Mouse (Mus musculus): Measurements from ENCODE around the gene Crtac1. TPM values are rescaled to one million over a fixed set of nuclear protein-coding genes. Genes with fewer than 3 reads are reported as not detected.
A peak's percentile ranks its signal among the peaks of the same experiment; 100 is the strongest.

Crtac1 gene
- polyA plus RNA-seq (2012; rRNA removed), result 0.39 and 0.48 TPM in 2 replicates

GRCm38 (mm10) chr19:42431485-42432190 is at the start of gene Crtac1:
Gene Crtac1 (minus strand): TSS chr19:42431783.
- TF ChIP-seq POLR2A (IDR thresholded peaks at IDR 0.05; ENCODE audit: low read depth, low read length) (no peak), CTCF (IDR thresholded peaks at IDR 0.05; ENCODE audit: extremely low read depth, insufficient read length, insufficient replicate concordance, low read depth, low read length) (no peak)
- Histone ChIP-seq H3K27ac (ENCODE audit: insufficient read depth, low read depth, low read length) (no peak within 1 kb of the TSS), H3K36me3 (ENCODE audit: control insufficient read depth, insufficient read depth, low read length) (no peaks in the 10 kb centered on the region), H3K4me1 (ENCODE audit: control insufficient read depth, insufficient read depth, insufficient read length, low read length) (peaks cover 8% of the 10 kb centered on the region; the same call in 1 of the 2 replicates), H3K27me3 (ENCODE audit: control insufficient read depth, insufficient read depth, low read length) (peaks cover 47% of the 10 kb centered on the region), H3K4me3 (ENCODE audit: low read depth, low read length) (peak within 1 kb of the TSS; percentile 49)
- WGBS, result 2% methylated on average over 80 of the region's 88 CpGs

GRCm38 (mm10) chr19:42478303-42478702 is 46.7 kb upstream of the Crtac1 start:
- Histone ChIP-seq H3K4me3 (ENCODE audit: low read depth, low read length) (no peak overlapping the region), H3K36me3 (ENCODE audit: control insufficient read depth, insufficient read depth, low read length) (no peaks in the 10 kb centered on the region), H3K4me1 (ENCODE audit: control insufficient read depth, insufficient read depth, insufficient read length, low read length) (no peaks in the 10 kb centered on the region), H3K27ac (ENCODE audit: insufficient read depth, low read depth, low read length) (no peak overlapping the region), H3K27me3 (ENCODE audit: control insufficient read depth, insufficient read depth, low read length) (no peaks in the 10 kb centered on the region)
- TF ChIP-seq CTCF (IDR thresholded peaks at IDR 0.05; ENCODE audit: extremely low read depth, insufficient read length, insufficient replicate concordance, low read depth, low read length) (no peak), POLR2A (IDR thresholded peaks at IDR 0.05; ENCODE audit: low read depth, low read length) (no peak)
- 45% methylated on average over 12 of the region's 12 CpGs for WGBS

GRCm38 (mm10) chr19:42477769-42478168 is 46.2 kb upstream of the Crtac1 start:
- H3K27me3 ChIP-seq (ENCODE audit: control insufficient read depth, insufficient read depth, low read length), result no peaks in the 10 kb centered on the region
- TF ChIP-seq CTCF (IDR thresholded peaks at IDR 0.05; ENCODE audit: extremely low read depth, insufficient read length, insufficient replicate concordance, low read depth, low read length) (no peak), POLR2A (IDR thresholded peaks at IDR 0.05; ENCODE audit: low read depth, low read length) (no peak)
- WGBS, result 77% methylated on average over 5 of the region's 5 CpGs
- no peak overlapping the region for H3K27ac ChIP-seq (ENCODE audit: insufficient read depth, low read depth, low read length)
- H3K4me3 ChIP-seq (ENCODE audit: low read depth, low read length), result no peak overlapping the region
- no peaks in the 10 kb centered on the region for H3K36me3 ChIP-seq (ENCODE audit: control insufficient read depth, insufficient read depth, low read length)
- H3K4me1 ChIP-seq (ENCODE audit: control insufficient read depth, insufficient read depth, insufficient read length, low read length), result no peaks in the 10 kb centered on the region

- 29% methylated on average over 11 of the region's 11 CpGs for WGBS
- TF ChIP-seq CTCF (IDR thresholded peaks at IDR 0.05; ENCODE audit: extremely low read depth, insufficient read length, insufficient replicate concordance, low read depth, low read length) (no peak), POLR2A (IDR thresholded peaks at IDR 0.05; ENCODE audit: low read depth, low read length) (no peak)
Observed at GRCm38 (mm10) chr19:42472831-42473230, 41.2 kb upstream of the Crtac1 start.

GRCm38 (mm10) chr19:42471571-42471970 is 40.0 kb upstream of the Crtac1 start:
- no peak for TF ChIP-seq POLR2A (IDR thresholded peaks at IDR 0.05; ENCODE audit: low read depth, low read length)
- no peak for TF ChIP-seq CTCF (IDR thresholded peaks at IDR 0.05; ENCODE audit: extremely low read depth, insufficient read length, insufficient replicate concordance, low read depth, low read length)
- WGBS, result 97% methylated on average over 4 of the region's 4 CpGs

More at GRCm38 (mm10) chr19:42472831-42473230, 41.2 kb upstream of the Crtac1 start:
- Histone ChIP-seq H3K27me3 (ENCODE audit: control insufficient read depth, insufficient read depth, low read length) (no peaks in the 10 kb centered on the region), H3K36me3 (ENCODE audit: control insufficient read depth, insufficient read depth, low read length) (no peaks in the 10 kb centered on the region), H3K4me1 (ENCODE audit: control insufficient read depth, insufficient read depth, insufficient read length, low read length) (no peaks in the 10 kb centered on the region), H3K4me3 (ENCODE audit: low read depth, low read length) (no peak overlapping the region), H3K27ac (ENCODE audit: insufficient read depth, low read depth, low read length) (no peak overlapping the region)

GRCm38 (mm10) chr19:42461851-42462250 is 30.3 kb upstream of the Crtac1 start:
- H3K27ac ChIP-seq (ENCODE audit: insufficient read depth, low read depth, low read length), result no peak overlapping the region
- WGBS, result 45% methylated on average over 6 of the region's 6 CpGs
- peaks cover 4% of the 10 kb centered on the region; the same call in 1 of the 2 replicates for H3K4me1 ChIP-seq (ENCODE audit: control insufficient read depth, insufficient read depth, insufficient read length, low read length)
- no peak for TF ChIP-seq CTCF (IDR thresholded peaks at IDR 0.05; ENCODE audit: extremely low read depth, insufficient read length, insufficient replicate concordance, low read depth, low read length)
- no peak for TF ChIP-seq POLR2A (IDR thresholded peaks at IDR 0.05; ENCODE audit: low read depth, low read length)
- no peaks in the 10 kb centered on the region for H3K27me3 ChIP-seq (ENCODE audit: control insufficient read depth, insufficient read depth, low read length)
- no peaks in the 10 kb centered on the region for H3K36me3 ChIP-seq (ENCODE audit: control insufficient read depth, insufficient read depth, low read length)
- H3K4me3 ChIP-seq (ENCODE audit: low read depth, low read length), result no peak overlapping the region

More at GRCm38 (mm10) chr19:42471571-42471970, 40.0 kb upstream of the Crtac1 start:
- H3K27me3 ChIP-seq (ENCODE audit: control insufficient read depth, insufficient read depth, low read length), result no peaks in the 10 kb centered on the region
- no peak overlapping the region for H3K27ac ChIP-seq (ENCODE audit: insufficient read depth, low read depth, low read length)
- no peak overlapping the region for H3K4me3 ChIP-seq (ENCODE audit: low read depth, low read length)
- no peaks in the 10 kb centered on the region for H3K36me3 ChIP-seq (ENCODE audit: control insufficient read depth, insufficient read depth, low read length)
- H3K4me1 ChIP-seq (ENCODE audit: control insufficient read depth, insufficient read depth, insufficient read length, low read length), result no peaks in the 10 kb centered on the region

- H3K27me3 ChIP-seq (ENCODE audit: control insufficient read depth, insufficient read depth, low read length), result no peaks in the 10 kb centered on the region
- peaks cover 4% of the 10 kb centered on the region; the same call in 1 of the 2 replicates for H3K4me1 ChIP-seq (ENCODE audit: control insufficient read depth, insufficient read depth, insufficient read length, low read length)
- 21% methylated on average over 9 of the region's 9 CpGs for WGBS
- H3K4me3 ChIP-seq (ENCODE audit: low read depth, low read length), result no peak overlapping the region
- H3K36me3 ChIP-seq (ENCODE audit: control insufficient read depth, insufficient read depth, low read length), result no peaks in the 10 kb centered on the region
- H3K27ac ChIP-seq (ENCODE audit: insufficient read depth, low read depth, low read length), result no peak overlapping the region
- TF ChIP-seq CTCF (IDR thresholded peaks at IDR 0.05; ENCODE audit: extremely low read depth, insufficient read length, insufficient replicate concordance, low read depth, low read length) (no peak), POLR2A (IDR thresholded peaks at IDR 0.05; ENCODE audit: low read depth, low read length) (no peak)
Observed at GRCm38 (mm10) chr19:42461353-42461752, 29.8 kb upstream of the Crtac1 start.
